Mouse (Mus musculus) Patski (cell line): ENCODE measurements around the gene Stk24. TPM values are rescaled to one million over a fixed set of nuclear protein-coding genes. Genes with fewer than 3 reads are reported as not detected.

Source experiments
- ATAC-seq: fragments of 100-300 bp; one replicate; pipeline ENCODE4 v1.8.0; 2021
- CTCF ChIA-PET: fragments of 350-600 bp; sonication (Branson Sonifier 250); formaldehyde crosslinking; loops from one replicate; lab custom pipeline; 2022; ENCODE audit warnings: inconsistent platforms; lab: Charles Lee
- POLR2A ChIA-PET: fragments of 350-600 bp; sonication (Branson Sonifier 250); formaldehyde crosslinking; loops from one replicate; lab custom pipeline; 2022; ENCODE audit warnings: antibody characterized with exemption, inconsistent platforms; lab: Charles Lee
- DNase-seq: peaks from one replicate; pipeline ENCODE4 v3.0.0-alpha.2; 2011; ENCODE audit warnings: low read depth, low spot score
- H3K27me3 ChIP-seq: fragments of 371-371 bp; one replicate; pipeline ENCODE4 v1.5.1; 2021
- CTCF ChIP-seq: fragments of 100-300 bp; IDR thresholded peaks from one replicate; pipeline ENCODE4 v1.5.1; 2021
- in situ Hi-C: fragments of 300-500 bp; cut with MboI; formaldehyde crosslinking; loops from 3 replicates; pipeline ENCODE4 v1.11.1; 2018; ENCODE audit warnings: low pct_unique_long_range_greater_than_20kb, mixed read lengths
- polyA plus RNA-seq: library from polyadenylated mRNA; unstranded; gene quantifications from one replicate; pipeline ENCODE4 v1.2.3, GENCODE M21; 2021

Gene Stk24
- polyA plus RNA-seq, 1 experiment from 2014 or later, result 94.0 TPM

DNA sequence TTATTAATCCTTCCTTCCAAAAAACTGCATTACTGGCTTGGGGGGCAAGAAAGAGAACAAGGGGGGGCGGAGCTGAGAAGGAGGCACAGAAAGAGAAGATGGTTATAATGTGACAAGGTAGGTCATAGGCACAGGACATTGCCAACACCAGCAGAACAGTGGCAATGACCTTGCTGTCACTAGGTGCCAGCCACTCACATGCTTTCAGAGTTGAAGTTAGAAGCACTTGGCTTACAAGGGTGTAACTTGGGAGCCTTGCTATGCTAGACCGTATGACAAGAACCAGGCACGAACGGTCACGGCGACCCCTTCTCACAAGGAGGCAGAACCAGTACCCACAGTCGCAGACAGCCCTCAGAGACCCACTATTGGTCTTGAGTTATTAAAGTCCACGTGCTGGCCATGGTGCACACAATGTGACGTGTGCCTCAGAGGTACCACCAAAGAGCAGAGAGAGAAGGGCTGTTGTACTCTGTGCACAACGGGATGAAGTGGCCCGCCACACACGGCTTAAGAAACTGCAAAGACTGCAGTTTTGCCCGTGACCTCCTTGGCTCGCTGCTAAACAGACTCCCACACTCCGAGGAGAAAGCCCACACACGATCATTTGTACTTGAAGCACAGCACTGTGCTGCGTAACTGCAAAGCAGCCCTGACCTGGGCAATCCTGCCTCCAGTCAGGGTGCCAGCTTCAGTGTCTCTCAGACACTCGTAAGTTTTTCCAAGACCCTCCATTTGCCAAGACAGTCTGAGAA is 40.8 kb downstream of the Stk24 start:
- in situ Hi-C loops, result no loop called here
- DNase-seq, result no peak

GRCm38 (mm10) chr14:121330090-121330408 is 49.8 kb downstream of the Stk24 start:
- in situ Hi-C loops, result no loop called here
- ATAC-seq (no peak), DNase-seq (no peak)
- no peaks in the 10 kb centered on the region for H3K27me3 ChIP-seq
- TF ChIP-seq CTCF, result no peak
- ChIA-PET CTCF (interaction anchor here (1.4 to 1.5 kb wide), 2 partner anchors 11 to 14 kb away, joined by 3 to 6 read pairs; no protein-coding TSS in a partner anchor), POLR2A (interaction anchor here (0.5 to 0.8 kb wide), 2 partner anchors 14 to 332 kb away, joined by 3 read pairs; no protein-coding TSS in a partner anchor)

More for the DNA sequence above, 40.8 kb downstream of the Stk24 start:
- H3K27me3 ChIP-seq, result no peaks in the 10 kb centered on the region
- TF ChIP-seq CTCF, result no peak
- no peak for ATAC-seq
- POLR2A ChIA-PET, result no interaction called here
- CTCF ChIA-PET, result interaction anchor here (1.4 kb wide), 1 partner anchor 22 kb away, joined by 3 read pairs; no protein-coding TSS in a partner anchor

DNA sequence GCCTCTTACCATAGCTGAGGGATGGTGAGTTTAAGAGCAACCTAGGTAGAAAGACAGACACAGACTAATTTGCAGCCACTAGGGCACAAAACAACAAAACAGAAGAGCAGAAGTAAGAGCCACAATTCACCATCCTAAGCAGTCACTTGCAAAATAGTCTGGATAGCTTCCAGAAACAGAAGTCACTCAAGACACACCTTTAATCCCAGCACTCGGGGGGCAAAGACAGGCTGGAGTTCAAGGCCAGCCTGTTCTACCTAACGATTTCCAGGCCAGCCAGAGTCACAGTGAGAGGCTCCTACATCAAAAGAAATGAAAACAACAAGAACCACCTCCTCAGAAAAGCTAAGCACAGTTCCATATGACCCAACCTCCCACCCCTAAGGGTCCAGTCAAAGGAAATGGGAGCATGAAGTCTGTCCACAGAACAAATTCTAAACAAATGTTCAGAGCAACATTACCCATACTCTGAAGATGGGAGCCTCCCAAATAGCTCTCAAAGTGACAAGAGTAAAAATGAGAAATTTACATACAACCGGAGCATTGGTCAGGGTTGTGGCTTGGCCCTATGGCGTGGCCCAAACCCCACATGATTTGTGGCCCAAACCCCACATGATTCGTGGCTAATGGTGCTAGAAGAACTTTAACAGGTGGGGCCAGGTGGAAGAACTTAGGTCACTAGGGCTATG is 50.3 kb downstream of the Stk24 start:
- ATAC-seq, result no peak
- no peak for TF ChIP-seq CTCF
- in situ Hi-C loops, result no loop called here
- CTCF ChIA-PET, result interaction anchor here (1.4 to 1.5 kb wide), 2 partner anchors 11 to 14 kb away, joined by 3 to 6 read pairs; no protein-coding TSS in a partner anchor
- no peaks in the 10 kb centered on the region for H3K27me3 ChIP-seq
- POLR2A ChIA-PET, result interaction anchor here (0.5 to 0.8 kb wide), 2 partner anchors 42 to 331 kb away, joined by 3 read pairs; no protein-coding TSS in a partner anchor
- DNase-seq, result no peak

DNA sequence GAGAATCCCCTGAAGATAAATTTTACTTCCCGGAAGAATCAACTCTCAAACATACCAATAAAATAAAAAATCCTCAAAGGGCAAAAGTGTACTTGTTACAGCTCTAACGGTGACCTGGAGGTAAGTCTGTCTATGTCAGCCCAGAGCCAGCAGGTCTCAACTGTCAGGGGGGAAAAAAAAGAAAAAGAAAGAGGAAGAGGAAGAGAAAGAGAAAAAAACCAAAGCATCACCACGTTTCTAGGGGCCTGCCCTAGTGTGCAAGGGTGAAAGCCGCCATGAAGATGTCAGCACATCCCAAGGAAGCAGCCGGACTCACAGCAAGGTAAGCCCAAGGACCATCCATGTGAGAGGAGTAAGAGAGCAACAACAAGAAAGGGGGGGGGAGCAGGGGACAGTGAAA is 50.9 kb downstream of the Stk24 start:
- in situ Hi-C loops, result no loop called here
- no peaks in the 10 kb centered on the region for H3K27me3 ChIP-seq
- DNase-seq, result no peak
- ChIA-PET CTCF (interaction anchor here (1.4 kb wide), 1 partner anchor 10 kb away, joined by 3 read pairs; no protein-coding TSS in a partner anchor), POLR2A (interaction anchor here (0.5 kb wide), 1 partner anchor 43 kb away, joined by 3 read pairs; no protein-coding TSS in a partner anchor)
- ATAC-seq, result no peak
- no peak for TF ChIP-seq CTCF

GRCm38 (mm10) chr14:121326432-121326831 is 53.4 kb downstream of the Stk24 start:
- ATAC-seq (no peak), DNase-seq (no peak)
- H3K27me3 ChIP-seq, result no peaks in the 10 kb centered on the region
- CTCF ChIA-PET, result no interaction called here
- no peak for TF ChIP-seq CTCF
- in situ Hi-C loops, result no loop called here
- POLR2A ChIA-PET, result no interaction called here

DNA sequence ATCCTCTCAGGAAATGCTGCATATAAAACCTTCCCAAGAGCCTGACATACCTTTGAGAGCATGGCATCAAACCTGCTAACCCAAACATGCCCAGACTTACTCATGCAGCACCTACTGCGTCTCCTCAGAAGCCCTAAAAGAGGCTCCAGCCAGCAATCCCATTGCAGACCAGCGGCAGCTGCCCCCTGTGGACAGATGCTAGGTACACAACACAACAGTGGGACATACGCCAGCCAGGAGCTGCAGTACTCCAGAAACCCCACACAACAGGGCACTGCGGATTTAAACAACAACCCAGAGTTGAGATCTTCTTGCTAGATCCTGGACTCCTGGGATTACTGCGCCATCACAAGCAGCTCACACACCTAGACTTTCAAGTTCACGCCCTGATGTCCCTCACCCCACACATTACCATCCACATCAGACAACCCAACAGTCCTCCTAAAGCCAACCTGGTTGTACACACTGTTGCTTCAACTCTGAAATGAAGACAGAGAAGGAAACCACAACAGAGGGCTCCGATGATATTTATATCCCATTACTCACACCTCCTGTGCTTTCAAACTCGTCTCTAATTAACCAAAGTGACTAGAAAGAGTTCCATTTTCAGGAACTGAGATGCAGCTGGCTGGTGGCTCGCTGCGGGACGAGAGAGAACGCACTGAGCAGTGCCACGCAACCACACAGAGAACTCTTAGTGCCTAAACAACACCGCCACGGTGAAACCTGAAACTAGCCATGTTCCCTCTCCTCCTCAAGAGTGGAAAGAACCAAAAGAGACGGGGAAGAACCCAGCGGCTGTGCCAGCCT is 55.1 kb downstream of the Stk24 start:
- CTCF ChIA-PET, result interaction anchor here (1.0 kb wide), 1 partner anchor 23 kb away, joined by 3 read pairs; no protein-coding TSS in a partner anchor
- POLR2A ChIA-PET, result interaction anchor here (1.1 kb wide), 1 partner anchor 18 kb away, joined by 3 read pairs; no protein-coding TSS in a partner anchor
- no peak for TF ChIP-seq CTCF
- no peaks in the 10 kb centered on the region for H3K27me3 ChIP-seq
- in situ Hi-C loops, result no loop called here
- ATAC-seq (no peak), DNase-seq (no peak)

DNA sequence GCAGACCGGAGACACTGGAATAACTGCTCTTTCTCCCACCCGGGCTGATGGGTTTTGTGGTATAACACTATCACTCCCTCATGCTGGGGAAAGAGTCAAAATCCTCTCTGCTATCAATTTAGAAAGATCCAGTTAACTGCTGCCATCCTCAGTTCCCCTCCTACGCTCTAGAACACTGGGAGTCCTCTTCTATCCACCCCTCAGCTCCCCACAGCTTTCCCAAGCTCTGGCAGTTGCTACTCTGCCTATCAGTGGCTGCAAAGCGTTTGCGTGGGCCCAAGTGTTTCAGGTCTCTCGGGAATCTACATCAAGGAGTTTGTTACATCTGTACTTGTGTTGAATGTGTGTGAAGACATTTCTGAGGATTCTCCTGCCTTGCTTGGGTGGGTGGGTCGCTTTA is 57.2 kb downstream of the Stk24 start:
- no peaks in the 10 kb centered on the region for H3K27me3 ChIP-seq
- ChIA-PET POLR2A (no interaction called here), CTCF (interaction anchor here (0.9 kb wide), 1 partner anchor 21 kb away, joined by 3 read pairs; no protein-coding TSS in a partner anchor)
- in situ Hi-C loops, result no loop called here
- no peak for TF ChIP-seq CTCF
- ATAC-seq (no peak), DNase-seq (no peak)

GRCm38 (mm10) chr14:121322150-121322549 is 57.7 kb downstream of the Stk24 start:
- in situ Hi-C loops, result no loop called here
- DNase-seq (no peak), ATAC-seq (no peak)
- TF ChIP-seq CTCF, result no peak
- ChIA-PET POLR2A (interaction anchor here (0.7 kb wide), 1 partner anchor 329 kb away, joined by 4 read pairs; no protein-coding TSS in a partner anchor), CTCF (no interaction called here)
- no peaks in the 10 kb centered on the region for H3K27me3 ChIP-seq

- ATAC-seq (no peak), DNase-seq (no peak)
- CTCF ChIA-PET, result interaction anchor here (1.0 kb wide), 1 partner anchor 11 kb away, joined by 3 read pairs; no protein-coding TSS in a partner anchor
- POLR2A ChIA-PET, result no interaction called here
- no peak for TF ChIP-seq CTCF
- in situ Hi-C loops, result no loop called here
- no peaks in the 10 kb centered on the region for H3K27me3 ChIP-seq
Measured at GRCm38 (mm10) chr14:121318382-121318781, 61.4 kb downstream of the Stk24 start.

DNA sequence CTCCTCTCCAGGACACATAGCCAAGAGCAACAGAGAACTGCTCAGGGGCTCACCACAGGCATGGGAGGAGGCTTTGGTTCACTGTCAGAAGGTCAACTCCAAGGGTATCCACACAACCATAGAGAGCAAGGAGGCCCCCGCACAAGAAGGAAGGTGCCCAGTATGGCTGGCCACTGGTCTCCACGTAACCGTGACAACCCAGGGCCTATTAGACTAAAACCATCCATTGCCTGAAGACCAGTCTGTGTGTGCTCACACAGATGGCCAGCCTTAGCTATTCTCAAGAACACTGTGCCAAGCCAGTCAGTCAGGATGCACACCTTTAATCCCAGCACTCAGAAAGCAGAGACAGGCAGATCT is 62.5 kb downstream of the Stk24 start:
- no peak for ATAC-seq
- CTCF ChIA-PET, result interaction anchor here (1.3 kb wide), 1 partner anchor 21 kb away, joined by 3 read pairs; no protein-coding TSS in a partner anchor
- no peak for DNase-seq
- no peak for TF ChIP-seq CTCF
- POLR2A ChIA-PET, result no interaction called here
- in situ Hi-C loops, result no loop called here
- no peaks in the 10 kb centered on the region for H3K27me3 ChIP-seq
